Mouse (Mus musculus) T-helper 17 cell (primary cell): ENCODE results near the gene Prss2.

ENCODE experiments used
- in situ Hi-C, 2 experiments: fragments of 300-600 bp; cut with MboI, MseI; formaldehyde crosslinking; loops; 1 replicate in 1 of 2; 2 replicates in 1 of 2; pipeline ENCODE4 v1.15.1; 2025; ENCODE audit warnings: high pct_unique_total_duplicates in 2 of 2

Gene Prss2

DNA sequence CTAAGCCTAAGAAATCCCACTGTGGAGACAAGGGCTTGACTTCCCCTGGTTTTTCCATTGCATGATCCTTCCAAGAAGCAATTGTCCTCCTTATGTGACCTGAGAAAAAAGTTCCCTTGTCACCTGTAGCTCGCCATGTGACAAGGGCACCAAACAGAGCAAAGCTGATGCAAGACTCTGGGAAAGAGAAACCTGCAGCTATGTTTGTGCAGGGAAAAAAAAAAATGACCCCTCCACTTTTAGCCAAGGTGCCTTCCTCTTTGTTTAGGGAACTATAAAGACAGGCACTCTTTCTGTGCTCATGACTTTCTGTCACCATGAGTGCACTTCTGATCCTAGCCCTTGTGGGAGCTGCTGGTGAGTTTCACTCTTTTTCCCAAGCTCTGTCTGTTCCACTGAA is at the start of gene Prss2:
TSS of gene Prss2 (plus strand) at position 301 of the 400 bp plus-strand sequence.
- in situ Hi-C loops = loop anchor here (10.0 kb wide), 2 partner anchors 247 to 257 kb away; no protein-coding TSS in a partner anchor

DNA sequence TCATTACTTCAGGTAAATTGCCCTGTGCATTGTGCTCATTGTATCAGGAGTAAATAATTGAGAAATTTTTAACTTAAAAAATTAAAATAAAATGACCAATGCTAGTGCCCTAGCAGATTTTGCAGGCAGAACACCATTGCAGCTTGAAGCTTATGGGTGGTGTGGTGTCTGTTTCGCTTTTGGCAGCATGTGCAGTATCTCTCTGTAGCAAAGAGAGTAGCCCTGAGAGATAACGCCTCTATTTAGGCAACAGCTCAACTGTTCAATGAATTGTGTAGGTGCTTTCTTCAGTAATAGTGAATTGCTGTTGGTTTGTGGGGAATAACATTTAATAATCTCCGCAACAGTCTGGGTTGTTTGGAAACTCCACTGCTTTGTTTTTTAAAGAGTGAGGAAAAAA is 22.2 kb upstream of the Prss2 start:
- in situ Hi-C loops = no loop called here

DNA sequence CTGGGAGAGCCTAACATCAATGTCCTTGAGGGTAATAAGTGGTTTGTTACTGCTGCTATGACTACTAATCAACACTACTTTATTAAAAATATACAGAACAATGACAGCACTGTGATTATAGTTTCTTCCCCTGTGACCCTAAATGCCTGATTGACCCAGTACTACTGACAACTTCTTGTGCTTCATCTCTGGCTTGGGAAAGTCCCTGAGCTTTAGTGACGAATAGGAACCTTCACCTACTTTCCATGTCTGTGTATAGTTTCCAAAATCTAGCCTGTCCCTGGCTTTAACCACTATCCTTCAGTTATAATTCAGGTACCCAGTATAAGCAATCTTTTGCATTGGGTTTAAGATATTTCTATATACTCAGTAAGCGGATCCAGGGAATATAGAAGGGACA is 16.7 kb upstream of the Prss2 start:
- in situ Hi-C loops = no loop called here

DNA sequence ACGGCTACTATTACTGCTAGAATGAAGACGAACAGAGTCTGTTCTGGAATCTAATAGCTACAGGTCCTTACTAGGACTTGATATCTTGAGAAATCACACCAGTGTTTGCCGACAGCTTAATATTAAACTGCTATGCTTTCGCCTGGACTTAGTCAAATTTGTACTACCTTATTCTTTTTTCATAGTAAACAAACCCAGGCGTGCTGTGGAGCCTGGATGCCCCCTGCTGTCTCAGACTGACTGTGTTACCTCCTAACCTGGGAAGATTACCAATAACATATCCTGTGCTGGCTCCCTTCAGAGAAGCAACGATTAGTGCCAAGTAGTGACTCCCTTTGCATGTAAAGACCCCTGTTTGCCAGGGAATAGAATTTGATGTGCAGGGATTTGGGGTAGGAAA is 16.3 kb upstream of the Prss2 start:
- in situ Hi-C loops = no loop called here

DNA sequence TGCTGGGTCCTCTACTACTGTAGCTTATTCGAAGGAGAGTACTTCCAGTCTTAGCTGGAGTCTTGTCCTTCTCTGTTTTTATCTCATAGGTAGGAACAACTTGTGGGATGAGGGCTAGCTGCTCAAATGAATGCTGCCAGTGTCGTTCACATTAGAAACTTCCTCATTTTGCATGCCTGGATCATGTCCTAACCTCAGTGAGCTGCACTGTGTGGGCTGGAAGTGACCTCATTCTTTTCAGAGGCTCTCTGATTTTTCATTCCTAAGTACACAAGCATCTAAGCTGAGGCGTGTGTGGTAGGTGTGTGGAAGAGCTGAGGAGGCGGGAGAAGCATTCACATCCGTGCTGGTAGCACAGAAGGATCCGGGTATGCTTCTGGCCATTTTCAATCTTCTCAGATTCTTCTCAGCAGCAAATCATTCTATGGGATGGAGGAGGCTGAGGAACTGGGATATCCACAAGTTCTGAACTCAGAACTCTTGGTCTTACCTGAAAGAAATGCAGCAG is 3.5 kb upstream of the Prss2 start:
- in situ Hi-C loops = no loop called here

DNA sequence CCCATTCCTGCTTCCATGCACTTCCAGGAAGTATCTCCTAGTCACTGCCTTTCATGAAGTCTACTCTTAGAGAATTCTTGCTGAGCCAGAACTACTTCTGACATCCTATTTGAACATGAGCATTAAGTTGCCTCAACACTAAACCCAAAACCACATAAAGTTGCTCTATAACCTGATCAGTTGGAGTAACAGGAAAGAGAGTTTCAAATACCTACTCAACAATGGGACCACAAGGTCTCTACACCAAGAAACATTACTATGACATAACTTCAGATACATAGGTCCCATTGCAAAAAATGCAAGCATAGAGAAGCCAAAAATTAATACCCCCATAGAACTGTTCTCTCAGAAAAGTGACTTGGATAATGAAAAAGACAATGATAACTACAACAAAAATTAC is 4.9 kb downstream of the Prss2 start:
- in situ Hi-C loops = loop anchor here (10.0 kb wide), 2 partner anchors 252 to 262 kb away; no protein-coding TSS in a partner anchor

DNA sequence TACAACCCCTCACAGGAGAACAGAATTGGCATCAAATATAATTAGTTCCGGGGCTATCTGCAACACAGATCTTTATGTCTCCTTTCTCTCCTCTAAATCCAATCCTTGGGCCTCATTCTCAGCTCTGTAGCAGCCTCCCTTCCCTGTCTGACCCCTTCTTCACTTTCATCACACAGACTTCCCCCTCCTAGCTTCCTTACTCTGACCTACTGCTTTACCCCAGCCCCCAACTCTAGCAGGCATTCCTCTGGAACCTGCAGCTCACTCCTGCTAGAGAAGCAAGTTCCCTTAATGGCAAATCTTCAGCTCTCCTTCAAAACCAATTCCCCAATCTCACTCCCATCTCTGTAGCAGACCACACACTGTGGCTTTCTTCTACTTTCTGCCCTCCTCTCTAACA is 5.8 kb downstream of the Prss2 start:
- in situ Hi-C loops = loop anchor here (10.0 kb wide), 2 partner anchors 253 to 263 kb away; no protein-coding TSS in a partner anchor

DNA sequence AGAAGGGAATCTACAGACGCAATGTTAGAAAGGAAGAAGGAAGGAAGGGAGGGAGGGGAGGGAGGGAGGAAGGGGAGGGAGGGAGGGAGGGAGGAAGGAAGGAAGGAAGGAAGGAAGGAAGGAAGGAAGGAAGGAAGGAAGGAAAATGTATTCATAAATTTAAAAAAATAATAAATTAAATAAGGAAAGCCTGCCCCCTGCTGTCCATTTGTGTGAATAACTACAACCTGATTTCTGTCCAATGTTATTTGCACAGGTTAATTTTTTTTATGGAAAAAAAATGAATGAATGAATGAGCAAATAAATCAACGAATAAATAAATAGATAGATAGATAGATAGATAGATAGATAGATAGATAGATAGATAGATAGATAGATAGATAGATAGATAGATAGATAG is 8.4 kb downstream of the Prss2 start:
- in situ Hi-C loops = loop anchor here (10.0 kb wide), 2 partner anchors 255 to 265 kb away; no protein-coding TSS in a partner anchor

DNA sequence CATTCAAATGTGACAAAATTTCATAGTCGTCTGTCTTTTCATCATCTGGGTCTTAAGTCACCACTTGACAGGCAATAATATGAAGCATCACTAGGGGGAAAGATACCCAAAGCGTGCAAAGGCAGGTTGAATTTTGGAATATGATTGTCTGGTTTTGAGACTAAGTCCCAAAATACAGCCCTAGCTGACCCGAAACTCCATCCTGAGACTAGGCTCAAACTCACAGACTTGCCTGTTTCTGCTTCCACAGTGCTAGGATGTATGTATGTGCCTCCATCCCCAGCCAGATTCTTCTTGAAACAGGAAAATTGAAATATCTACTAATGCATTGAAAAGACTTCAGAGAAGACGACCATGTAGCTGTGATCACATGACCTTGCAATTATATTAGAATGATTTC is 10.6 kb downstream of the Prss2 start:
- in situ Hi-C loops = no loop called here

DNA sequence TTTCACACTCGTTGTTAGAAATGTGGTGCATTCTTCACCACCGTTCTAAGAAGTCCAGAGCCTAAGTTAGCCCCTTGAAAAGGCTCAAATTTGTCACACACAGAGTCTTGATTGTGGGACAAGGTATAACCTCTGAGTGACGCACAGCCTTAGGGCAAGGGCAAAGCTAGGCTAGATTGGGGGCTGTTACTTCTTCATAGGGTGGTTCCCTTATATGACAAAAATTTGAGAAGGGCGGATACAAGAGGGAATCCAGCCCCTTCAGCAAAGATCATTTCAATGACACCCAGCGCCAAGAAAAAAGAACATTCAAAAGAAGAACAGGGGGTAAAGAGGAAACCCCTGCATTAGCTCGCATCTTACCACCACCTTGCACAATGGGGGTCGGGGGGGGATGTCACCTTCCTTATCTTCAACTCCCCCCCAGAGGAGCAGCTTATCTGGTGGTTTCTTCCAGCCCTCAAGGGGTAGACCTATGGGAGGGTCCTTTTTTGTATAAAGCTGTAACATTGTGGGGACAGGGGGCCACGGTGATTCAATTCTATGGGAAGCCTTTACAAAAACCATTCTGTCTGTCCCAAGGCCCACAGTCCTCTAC is 11.2 kb downstream of the Prss2 start:
- in situ Hi-C loops = no loop called here

DNA sequence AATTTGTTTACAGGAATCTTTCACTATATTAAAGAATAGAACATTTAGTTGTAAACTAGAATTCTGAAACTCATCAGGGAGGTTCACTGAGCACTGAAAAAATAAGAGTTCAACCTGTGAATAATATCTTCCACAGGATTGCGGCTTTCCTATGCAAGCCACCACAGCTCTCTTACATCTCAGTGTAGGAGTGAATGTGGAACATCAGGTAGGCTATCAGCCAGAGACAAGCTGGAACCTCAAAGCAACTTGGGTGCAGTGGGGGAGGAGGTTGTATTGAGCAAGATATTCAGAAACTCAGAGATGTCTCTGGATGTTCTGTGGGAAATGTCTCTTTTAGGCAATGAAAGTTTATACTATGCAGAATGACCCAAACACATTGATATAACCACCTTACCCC is 15.8 kb downstream of the Prss2 start:
- in situ Hi-C loops = loop anchor here in 1 of 2 experiments (5.0 kb wide), 1 partner anchor 325 kb away; no protein-coding TSS in a partner anchor

DNA sequence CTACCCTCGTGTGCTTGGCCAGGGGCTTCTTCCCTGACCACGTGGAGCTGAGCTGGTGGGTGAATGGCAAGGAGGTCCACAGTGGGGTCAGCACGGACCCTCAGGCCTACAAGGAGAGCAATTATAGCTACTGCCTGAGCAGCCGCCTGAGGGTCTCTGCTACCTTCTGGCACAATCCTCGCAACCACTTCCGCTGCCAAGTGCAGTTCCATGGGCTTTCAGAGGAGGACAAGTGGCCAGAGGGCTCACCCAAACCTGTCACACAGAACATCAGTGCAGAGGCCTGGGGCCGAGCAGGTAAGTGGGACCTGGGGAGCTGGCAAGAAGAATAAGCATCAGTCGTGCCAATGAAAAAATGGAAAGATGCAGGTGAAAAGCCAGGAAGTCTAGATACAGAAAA is 16.7 kb downstream of the Prss2 start:
- in situ Hi-C loops = loop anchor here in 1 of 2 experiments (5.0 kb wide), 1 partner anchor 326 kb away; no protein-coding TSS in a partner anchor

DNA sequence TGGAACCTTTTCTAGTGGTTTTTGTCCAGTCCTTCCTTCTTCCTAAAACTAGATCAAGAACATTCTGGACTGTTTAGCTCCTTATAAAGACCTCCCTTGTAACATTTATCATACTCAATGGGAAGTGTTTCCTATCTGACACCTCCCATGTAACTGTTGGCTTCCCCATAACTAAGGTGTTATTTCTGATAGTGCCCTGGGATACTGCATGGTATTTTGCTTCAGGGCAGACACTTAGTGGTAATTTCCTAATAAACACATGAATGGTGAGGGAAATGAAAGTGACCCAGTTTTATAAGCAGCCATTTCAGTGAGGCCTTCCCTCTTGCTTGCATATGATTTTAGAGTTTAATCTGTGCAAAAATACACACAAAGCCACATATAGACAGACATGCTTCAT is 19.2 kb downstream of the Prss2 start:
- in situ Hi-C loops = loop anchor here (10.0 kb wide), 2 partner anchors 356 to 1096 kb away; no protein-coding TSS in a partner anchor

DNA sequence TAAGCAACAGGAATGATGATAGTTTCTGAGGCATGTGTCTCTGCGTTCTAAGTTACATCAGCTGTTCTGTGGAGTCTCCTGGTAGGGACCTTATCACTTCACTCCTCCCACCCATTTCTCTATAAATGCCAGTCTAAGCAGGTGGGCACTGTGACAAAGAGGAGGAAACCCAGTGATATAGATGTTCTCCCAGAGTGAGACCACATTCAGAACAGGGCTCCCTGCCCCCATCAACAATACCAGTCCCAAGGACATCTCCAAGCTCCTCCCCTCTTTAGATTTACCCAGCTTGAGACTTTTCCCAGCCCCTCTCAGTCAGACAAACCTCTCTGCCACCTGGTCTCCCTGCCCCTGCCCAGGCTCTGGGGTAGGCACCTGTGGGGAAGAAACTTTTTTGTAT is 20.2 kb downstream of the Prss2 start:
- in situ Hi-C loops = loop anchor here (10.0 kb wide), 2 partner anchors 357 to 1097 kb away; no protein-coding TSS in a partner anchor

DNA sequence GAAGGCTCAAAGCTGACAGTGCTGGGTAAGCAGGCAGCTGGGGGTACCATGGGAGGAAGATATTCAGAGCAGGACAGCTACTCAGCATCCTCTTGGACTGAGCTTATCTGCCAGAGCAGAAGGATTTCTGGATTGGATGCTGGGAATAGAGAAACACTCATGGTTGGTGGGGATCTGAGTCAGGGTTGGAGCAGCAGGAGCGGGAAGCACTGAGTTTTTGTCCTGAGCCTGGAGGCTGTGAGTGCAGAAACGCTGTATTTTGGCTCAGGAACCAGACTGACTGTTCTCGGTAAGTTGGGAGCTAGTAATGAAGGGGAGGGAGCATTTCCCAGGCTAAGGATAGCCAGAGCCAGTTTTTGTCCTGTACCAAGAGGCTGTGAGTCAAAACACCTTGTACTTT is 21.4 kb downstream of the Prss2 start:
- in situ Hi-C loops = loop anchor here (10.0 kb wide), 2 partner anchors 358 to 1098 kb away; no protein-coding TSS in a partner anchor

DNA sequence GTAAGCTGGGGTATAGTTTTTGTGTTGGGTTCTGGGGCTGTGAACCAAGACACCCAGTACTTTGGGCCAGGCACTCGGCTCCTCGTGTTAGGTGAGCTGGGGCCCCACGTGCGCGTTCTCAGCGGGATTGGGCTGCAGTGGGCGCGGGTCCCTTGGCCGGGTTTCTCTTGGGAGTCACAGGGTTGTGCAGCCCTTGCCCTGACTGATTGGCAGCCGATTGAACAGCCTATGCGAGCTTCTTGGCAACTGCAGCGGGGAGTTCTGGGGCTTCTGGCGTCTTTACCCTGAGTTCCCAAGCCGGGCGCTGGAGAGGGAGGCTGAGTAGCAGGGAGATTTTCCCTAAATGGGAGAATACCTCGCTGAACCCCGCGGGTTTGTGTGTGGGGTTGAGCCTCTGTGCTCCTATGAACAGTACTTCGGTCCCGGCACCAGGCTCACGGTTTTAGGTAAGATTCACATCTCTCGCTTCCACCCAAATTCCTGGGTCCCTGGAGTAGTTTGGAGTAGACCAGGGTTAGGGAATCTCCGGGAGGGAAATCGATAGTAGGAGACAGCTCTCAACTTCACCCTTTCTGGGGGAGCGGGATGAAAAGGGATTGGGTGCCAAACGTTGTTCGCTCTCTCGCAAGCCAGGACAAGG is 21.9 kb downstream of the Prss2 start:
- in situ Hi-C loops = loop anchor here (10.0 kb wide), 2 partner anchors 359 to 1099 kb away; no protein-coding TSS in a partner anchor

DNA sequence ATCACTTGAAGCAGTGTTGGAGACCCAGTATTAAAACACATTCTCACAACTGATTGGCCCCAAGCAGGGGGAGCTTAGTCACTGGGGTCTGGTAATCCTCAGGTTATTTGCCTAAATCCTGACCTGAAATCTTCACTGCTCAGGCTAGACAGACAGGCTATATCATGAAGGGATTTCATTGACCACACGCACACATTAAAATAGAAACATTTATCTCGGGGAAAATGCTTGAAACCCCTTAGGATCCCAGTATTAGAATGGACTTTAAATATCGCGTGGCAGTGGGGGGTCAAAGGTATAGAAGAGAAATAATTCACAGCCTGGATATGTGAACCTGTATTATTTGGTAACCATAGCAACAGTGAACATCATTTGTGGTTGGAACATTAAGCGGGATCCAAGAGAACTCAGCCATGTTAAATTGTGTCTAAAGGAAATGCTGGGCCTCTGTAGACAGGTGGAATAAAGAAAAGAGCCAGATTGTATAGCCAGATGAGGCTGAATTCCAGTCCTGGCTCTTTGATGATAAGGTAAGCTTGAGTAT is 22.9 kb downstream of the Prss2 start:
- in situ Hi-C loops = loop anchor here (10.0 kb wide), 2 partner anchors 360 to 1100 kb away; no protein-coding TSS in a partner anchor

DNA sequence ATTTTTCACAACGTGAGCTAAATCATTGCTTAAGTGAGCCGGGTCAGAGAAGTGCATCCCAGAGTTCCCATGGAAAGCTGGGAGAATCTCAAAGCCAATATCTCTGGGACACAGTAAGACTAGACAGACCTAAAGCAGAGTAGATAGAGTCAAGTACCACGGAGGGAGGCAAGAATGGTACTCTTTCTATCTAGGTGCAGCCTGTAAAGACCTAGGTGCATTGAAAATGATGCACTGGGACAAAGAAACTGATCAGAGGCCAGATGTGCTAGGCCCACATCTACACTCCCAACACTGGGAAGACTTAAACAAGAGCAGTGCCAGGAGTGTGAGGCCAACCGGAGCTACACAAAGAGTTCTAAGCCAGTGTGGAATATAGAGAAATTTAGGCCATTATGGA is 23.7 kb downstream of the Prss2 start:
- in situ Hi-C loops = loop anchor here (5.0 to 10.0 kb wide), 6 partner anchors 360 to 1100 kb away; partner anchors contain the start of genes Casp2 (in 1 of the 2) and Tmem139 (in 1 of the 2)

DNA sequence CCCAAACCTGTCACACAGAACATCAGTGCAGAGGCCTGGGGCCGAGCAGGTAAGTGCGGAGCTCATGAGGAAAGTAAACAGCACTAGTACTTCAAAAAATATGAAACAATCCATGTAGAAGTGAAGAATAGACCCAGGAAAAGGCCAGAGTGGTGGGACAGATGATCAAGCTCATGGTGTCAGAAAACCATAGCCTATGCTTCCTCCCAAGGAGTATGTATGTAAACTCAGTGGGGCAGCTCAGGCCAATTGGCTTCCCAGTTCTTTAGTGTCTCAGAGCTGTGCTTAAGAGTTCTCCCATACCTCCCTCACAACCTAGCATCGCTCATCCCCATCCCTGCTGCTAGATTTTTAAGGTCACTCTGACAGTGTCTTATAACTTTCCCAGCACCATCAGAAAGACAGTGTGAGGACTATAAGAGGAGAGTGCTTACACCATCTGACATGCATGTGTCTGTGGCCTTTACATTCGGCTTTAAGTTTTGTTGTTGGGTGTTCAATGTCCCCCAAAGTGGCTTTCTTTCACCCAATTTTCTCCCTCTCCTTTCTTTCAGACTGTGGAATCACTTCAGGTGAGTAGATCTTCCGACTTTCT is 25.6 kb downstream of the Prss2 start:
- in situ Hi-C loops = loop anchor here (5.0 to 10.0 kb wide), 6 partner anchors 362 to 1102 kb away; partner anchors contain the start of genes Casp2 (in 1 of the 2) and Tmem139 (in 1 of the 2)

DNA sequence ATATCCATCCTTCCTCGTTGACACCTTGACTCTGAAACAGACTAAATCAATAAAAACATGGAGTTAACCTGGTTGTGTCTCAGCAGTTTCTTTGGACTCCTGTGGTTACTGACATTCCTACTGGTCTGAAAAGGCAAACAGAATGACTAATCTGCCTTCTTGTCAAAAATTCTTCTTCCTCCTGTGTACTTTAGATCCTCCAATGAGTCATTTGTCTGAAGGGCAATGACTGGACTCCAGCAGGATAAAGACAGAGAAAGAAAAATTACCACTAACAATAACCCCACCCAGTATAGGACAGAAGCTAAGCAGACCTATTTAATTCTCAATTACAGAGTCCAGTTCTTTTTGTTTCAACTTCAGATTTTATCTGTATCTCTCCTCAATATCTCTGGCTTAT is 26.7 kb downstream of the Prss2 start:
- in situ Hi-C loops = loop anchor here (5.0 to 10.0 kb wide), 6 partner anchors 363 to 1103 kb away; partner anchors contain the start of genes Casp2 (in 1 of the 2) and Tmem139 (in 1 of the 2)

DNA sequence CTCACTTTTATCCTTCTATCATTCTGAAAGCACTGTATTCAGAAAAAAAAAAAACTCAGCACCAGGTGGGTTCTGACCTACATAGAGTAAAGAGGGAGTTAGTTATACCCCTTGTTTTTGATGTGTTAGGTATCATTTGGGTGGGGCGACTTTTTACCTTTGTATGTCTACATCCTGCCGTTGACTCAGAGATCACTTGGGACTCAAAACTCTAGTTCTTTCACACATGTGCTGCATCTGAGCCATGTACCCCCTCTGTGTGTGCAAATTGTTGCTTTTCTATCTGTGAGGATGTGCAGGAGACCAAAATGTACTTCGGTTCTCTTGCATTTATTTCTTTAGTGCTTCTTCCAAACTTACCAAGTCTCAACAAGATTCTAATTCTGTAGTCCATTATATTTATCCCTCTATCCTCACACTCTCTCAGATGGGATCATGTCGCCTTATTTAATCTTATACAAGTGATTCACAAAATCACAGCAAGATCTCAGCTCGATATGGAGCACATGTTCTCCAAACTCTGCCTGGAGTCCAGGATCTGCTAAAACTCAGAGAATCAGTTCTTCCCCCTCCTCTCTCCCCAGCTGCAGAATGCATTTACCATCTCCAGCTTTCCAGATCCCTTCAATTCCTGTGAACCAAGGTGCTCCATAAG is 31.9 kb downstream of the Prss2 start:
- in situ Hi-C loops = loop anchor here (5.0 to 25.0 kb wide), 3 partner anchors 361 to 1116 kb away; partner anchors contain the start of genes E330009J07Rik (in 1 of the 2), Ssbp1 (in 1 of the 2) and Wee2 (in 1 of the 2)
